Mouse (Mus musculus): ENCODE results near the gene Sema6d. TPM values are rescaled to one million over a fixed set of nuclear protein-coding genes. Genes with fewer than 3 reads are reported as not detected.
A peak's percentile ranks its signal among the peaks of the same experiment; 100 is the strongest.

Sema6d gene
- total RNA-seq, 2 experiments from 2014 or later, result not detected

- peak; percentile 92 for ATAC-seq (replicated peaks; ENCODE audit: poor library complexity)
Observed at GRCm38 (mm10) chr2:124385722-124386121, 296.0 kb downstream of the Sema6d start.

DNA sequence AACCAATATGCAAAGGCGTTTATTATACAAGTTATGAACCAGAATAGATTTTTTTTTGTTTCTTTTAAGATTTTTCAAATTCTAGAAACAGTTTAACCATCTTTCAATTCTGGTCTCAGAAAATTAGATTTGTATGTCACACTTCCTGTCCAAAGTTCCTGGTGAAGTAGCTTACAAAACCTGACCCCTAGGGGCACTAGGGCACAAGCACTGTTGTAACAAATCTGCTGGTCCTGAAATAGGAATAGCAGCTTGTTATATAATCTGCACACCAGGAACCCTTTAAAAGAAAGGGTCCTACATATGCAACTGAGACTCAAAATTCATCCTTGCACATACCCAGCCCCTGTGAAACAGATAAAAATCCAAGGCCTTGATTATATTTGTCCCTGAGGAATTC is 298.5 kb downstream of the Sema6d start:
- ATAC-seq (replicated peaks; ENCODE audit: poor library complexity), result no peak; the same call in 1 of the 2 replicates

DNA sequence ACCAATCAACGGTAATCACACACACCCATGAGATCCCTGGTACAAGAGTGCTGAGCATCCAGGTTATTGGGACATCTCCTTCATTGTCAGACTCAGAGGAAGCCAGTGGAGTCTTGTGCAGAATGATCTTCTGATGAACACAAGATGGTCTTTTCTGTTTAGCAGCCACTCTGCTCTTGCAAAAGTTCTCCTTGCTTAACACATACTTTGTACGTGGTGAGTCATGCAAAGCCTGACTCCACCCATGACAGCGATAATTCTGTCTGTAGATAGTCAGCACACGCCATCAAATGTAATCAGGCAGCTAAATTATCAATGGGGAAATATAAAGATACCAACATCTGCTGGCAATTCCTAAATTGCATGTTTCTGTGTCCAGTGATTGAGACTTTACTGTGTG is 307.0 kb downstream of the Sema6d start:
- peak; percentile 92 for ATAC-seq (replicated peaks; ENCODE audit: poor library complexity)

DNA sequence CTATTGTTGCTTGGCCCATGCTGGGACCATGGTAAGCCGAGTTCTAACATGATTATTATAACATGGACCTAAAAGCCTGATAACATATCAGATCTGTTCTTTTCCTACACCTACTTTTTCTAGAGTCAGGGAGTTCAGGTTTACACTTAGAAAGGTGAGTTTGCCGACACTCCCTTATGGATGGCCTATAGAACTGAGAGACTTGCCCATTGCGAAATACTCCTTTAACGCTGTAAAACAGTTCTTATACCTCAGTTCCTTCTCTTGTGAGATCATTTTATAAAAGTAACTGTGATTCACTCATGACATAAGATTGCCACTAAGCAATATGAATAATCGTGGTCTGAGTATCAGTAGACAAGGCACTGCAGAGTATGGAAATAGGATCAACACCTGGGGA is 307.5 kb downstream of the Sema6d start:
- ATAC-seq (replicated peaks; ENCODE audit: poor library complexity), result 0 out of 2 replicates have a peak, but pooled peaks have one; percentile 27

- ATAC-seq (replicated peaks; ENCODE audit: poor library complexity), result no peak
Observed at GRCm38 (mm10) chr2:124399611-124400010, 309.8 kb downstream of the Sema6d start.

DNA sequence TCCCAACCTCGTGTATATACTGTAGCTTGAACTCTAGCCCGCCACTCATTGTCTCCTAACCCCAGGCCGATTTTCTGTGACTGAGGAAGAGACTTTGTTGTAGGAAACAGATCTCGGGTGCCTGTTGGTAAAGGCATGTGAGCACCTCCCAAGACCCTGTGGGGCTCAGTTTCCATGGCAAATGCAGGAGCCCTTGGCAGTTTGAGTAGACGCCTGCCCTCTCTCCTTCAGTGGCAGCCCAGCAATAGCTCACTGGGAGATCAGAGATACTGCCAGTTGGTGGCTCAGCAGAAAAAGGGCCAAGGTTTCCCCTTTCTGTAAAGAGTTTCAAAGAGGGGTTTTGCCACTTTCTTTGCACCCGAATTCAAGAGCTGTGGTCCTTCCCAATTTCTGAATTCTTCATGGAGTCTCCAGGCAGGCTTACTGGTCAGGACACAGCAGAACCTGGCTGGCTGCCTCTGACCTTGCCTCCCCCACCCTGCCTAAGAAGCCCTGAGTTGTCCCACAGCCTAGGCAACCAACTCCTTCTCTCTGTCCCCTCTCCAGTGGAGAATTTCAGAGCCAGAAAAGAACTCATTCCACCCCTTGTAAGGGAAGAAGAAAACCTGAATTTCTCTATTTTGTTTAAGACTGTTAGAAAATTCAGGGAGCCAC is 312.1 kb downstream of the Sema6d start:
- ATAC-seq (replicated peaks; ENCODE audit: poor library complexity), result no peak

DNA sequence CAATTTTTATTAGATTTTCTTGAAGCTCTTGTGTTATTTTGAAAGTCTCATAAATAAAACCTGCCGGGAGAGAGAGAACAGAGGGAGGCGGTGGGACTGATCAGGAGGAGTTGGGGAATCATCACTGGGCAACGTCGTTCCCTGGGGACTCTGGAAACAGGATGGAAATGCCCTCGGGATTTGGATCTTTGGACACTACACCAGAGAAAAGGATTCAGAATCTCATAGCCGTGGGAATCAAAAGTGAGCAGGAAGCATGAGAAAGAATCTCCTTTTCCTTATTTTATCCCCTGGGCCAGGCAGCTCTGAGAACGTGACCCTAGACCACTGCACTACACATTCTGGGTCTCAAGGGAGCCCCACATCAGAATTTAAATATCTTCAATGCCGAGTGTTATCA is 313.8 kb downstream of the Sema6d start:
- ATAC-seq (replicated peaks; ENCODE audit: poor library complexity), result no peak

DNA sequence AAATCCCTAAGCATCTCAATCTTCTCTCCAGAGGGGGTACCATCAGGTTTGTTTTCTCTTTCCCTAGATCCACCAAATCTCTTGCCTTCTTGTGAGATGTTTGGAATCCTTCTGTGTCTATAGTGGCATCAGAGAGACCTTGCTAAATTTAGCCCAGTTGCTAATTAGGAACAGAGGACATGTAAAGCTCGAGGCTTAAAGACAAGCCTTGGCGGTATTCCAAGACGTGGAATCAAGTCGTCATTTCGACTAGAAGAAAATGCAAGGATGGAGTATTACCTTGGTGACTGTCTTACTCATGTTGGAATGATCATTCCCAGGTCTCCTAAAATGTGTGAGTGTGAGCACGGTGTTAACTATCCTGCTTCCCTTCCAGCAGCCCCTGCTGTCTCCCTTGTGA is 314.2 kb downstream of the Sema6d start:
- no peak for ATAC-seq (replicated peaks; ENCODE audit: poor library complexity)

- ATAC-seq (replicated peaks; ENCODE audit: poor library complexity), result no peak
Observed at GRCm38 (mm10) chr2:124404631-124405562, 315.1 kb downstream of the Sema6d start.

DNA sequence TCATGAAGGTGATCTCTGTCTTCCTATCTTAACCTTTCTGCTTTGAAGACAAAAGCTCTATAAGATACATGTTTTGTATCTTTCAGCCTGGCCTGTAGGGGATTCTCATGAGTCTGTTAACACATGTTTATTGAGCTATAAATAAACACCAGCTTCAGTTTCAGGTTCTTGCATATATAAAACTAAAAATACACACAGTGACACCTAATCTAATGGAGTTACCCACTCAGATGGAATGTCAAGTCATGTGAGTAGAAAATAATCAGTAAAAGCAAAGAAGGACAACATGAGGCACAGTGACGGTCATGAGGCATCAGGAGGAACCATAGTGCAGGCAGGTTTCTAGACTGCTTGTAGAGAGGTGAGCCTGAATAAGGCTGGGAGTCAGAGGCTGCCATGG is 319.2 kb downstream of the Sema6d start:
- no peak for ATAC-seq (replicated peaks; ENCODE audit: poor library complexity)

DNA sequence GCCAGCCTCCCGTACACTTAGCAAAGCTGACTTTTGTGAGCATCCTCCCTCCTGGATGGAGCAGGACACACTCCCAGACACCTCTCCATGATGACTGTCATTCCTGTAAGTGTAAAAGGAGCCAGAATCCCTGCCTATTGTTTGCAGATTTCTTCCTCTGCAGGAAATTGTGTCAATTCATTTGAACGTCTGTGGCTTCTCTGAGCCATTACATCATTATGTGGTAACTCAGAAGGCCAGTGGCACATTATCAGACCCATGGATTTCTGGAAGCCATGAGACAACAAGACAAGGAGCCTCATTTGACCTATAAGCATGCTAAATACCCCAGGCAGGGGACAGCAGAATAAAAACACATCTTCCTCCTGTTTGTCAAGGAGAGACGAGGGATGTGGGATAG is 327.0 kb downstream of the Sema6d start:
- ATAC-seq (replicated peaks; ENCODE audit: poor library complexity), result peak; percentile 52

DNA sequence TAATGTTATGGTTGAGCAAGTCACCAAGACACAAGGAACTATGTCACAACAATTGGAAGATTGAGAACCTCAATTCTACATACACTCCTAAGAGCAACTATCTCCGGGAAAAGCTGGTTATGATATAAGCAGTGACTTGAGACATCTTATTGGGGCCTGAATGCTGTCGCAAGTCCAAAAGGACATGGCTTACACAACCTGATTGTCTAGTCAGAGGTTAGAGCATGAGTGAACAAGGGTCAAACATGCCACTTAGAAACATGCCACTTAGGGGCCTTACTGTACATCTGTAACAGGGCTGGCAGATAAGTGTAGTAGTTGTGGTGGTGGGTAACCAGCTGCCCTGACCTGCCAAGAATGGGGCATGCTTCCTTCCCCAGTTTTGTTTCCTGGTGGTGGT is 328.6 kb downstream of the Sema6d start:
- ATAC-seq (replicated peaks; ENCODE audit: poor library complexity), result peak; percentile 43

DNA sequence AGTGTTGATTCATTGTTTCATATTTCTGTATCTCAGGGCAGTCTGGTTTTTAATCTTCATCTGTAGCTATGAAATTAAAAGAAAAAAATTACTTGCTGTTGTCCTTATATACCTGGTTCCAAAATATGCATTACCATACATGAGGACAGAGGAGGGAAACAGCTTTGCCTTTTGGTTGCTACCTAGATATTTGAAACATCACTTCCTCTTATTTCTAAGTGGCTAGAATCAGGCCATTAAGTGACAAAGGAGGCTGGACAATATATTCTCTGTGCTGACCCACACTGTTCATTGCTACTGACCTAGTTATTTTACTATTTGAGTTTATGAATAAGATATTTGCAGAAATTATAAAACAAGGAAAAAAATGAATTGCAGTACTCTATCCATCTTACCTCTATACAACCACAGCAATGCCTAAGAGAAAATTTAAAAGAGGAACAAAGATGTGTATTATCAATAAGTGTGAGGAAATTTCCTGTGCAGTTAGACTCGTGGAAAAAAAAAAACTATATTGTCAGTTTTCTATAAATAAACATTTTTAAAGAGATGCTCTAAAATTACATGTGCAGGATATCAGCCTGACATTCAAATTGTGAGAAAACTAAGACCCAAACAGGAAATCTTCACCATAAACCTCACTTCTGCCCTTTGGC is 330.5 kb downstream of the Sema6d start:
- peak; percentile 64 for ATAC-seq (replicated peaks; ENCODE audit: poor library complexity)

GRCm38 (mm10) chr2:124429744-124430143 is 340.0 kb downstream of the Sema6d start:
- no peak for ATAC-seq (replicated peaks; ENCODE audit: poor library complexity)

DNA sequence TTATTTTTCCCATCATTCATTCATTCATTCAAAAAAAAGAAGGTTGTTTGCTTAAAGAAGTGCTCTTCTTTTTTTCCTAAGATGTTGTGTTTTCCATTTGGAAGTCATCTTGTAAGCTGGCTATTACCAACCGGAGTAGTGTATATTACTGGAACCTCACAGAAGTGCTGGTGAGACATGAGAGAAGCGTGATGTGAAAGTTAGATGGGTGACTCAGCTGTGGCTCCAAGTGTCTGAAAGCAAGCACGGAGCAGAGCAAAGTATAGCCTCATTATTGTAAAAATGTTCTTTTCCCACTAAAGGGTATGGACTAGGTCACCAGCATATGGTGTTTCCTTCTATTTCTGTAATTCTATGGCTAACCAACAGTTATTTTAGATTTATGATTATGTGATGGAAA is 340.9 kb downstream of the Sema6d start:
- no peak for ATAC-seq (replicated peaks; ENCODE audit: poor library complexity)

DNA sequence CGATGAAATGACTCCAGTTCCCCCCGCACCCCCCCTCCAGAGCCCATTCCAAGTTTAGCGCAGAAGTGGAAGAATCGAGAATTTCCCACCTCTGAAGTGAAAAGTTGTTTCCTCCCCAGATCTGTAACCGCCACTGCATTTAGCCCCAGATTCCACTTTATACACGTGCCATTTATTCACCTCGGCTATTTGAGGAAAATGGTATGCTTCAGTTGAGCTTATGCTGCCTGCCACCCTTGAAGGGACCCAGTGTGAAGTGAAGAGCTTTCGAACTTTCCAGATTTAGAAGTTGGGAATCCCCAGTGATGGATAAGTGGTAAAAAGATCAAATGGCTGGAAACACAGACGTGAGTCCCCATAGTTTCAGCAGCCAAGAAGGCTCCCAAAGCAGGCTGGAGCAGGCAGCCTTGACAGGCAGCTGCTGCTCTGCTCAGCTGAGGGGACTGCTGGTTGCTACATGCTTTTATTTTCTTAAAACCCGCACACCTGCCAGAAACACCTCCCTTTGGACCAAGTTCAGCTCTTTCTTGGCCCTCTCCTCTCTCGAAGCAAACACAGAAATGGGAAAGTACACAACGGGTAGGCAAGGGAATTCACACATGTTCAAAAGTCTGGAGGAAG is 345.7 kb downstream of the Sema6d start:
- ATAC-seq (replicated peaks; ENCODE audit: poor library complexity), result no peak

DNA sequence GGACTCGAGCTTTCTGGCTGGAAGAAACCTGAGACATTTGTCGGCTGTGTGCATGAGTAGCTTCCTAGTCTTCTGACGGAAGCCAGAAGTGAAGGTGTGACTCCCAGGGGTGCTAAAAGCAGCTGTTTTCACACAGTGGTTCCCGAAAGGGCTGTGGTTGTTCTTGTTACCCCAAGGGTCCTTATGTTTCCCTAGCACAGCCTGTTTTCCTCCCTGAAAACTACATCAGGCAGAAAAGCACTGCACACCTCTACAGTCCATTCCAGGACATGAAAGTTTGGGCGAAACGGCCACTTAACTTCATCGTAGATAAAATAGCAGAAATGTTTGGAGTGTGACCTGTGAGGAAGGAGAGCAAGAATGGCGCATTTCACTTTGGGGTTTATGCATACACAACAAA is 346.9 kb downstream of the Sema6d start:
- ATAC-seq (replicated peaks; ENCODE audit: poor library complexity), result no peak

DNA sequence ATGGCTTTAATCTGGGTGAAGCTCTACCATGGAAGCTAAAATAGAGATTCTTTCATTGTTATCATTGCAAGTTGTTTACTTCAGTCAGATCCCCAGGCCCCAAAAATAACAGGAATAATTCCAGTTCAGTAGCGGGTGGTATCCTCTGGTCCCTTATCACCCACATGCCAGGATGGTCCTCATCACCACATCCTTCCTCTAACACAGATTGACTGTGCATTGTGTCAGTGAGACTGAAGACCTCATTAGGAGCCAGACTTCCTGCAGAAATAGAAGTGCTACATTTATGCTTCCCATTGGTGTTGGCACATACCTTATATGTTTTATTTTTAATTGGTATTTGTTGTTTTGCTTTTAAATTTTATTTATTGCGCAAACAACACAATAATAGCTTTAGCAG is 354.4 kb downstream of the Sema6d start:
- peak; percentile 80 for ATAC-seq (replicated peaks; ENCODE audit: poor library complexity)

DNA sequence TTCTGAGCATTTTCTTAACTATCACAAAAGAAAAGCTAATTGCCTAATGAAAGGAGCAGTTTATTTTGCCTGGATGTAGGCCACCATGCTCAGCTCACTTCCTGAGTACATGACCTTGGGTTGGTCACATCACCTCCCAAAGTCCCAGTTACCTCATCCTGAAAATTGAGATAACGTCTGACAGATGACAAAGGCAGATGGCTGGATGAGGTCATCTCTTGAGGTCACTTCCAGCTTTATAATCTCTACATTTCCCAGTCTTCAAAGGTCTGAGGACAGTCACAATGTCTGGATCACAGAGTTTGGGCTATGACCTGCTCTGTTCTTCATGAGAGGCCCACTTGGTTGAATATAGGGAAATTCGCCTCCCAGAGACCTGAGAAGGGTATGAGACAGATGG is 366.1 kb downstream of the Sema6d start:
- no peak for ATAC-seq (replicated peaks; ENCODE audit: poor library complexity)

- ATAC-seq (replicated peaks; ENCODE audit: poor library complexity), result no peak
Observed at GRCm38 (mm10) chr2:124456999-124457398, 367.2 kb downstream of the Sema6d start.

- no peak for ATAC-seq (replicated peaks; ENCODE audit: poor library complexity)
Observed at GRCm38 (mm10) chr2:124458028-124458427, 368.3 kb downstream of the Sema6d start.

Data from megakaryocyte progenitor cell, adult 5-6 weeks (primary cell).